Mouse (Mus musculus) mouse embryonic stem cell (cell line): ENCODE measurements around the gene Cask.

Experiments
- in situ Hi-C, 2 experiments: fragments of 300-500 bp; cut with MboI; formaldehyde crosslinking; loops; 1 replicate in 1 of 2; 3 replicates in 1 of 2; pipeline ENCODE4 v1.14.3; 2019 to 2020; ENCODE audit warnings: low sequenced_read_pairs in 2 of 2, low pct_unique_long_range_greater_than_20kb in 1 of 2, mixed read lengths in 1 of 2; ENCODE audit not compliant: unreplicated experiment in 1 of 2

Cask gene

DNA sequence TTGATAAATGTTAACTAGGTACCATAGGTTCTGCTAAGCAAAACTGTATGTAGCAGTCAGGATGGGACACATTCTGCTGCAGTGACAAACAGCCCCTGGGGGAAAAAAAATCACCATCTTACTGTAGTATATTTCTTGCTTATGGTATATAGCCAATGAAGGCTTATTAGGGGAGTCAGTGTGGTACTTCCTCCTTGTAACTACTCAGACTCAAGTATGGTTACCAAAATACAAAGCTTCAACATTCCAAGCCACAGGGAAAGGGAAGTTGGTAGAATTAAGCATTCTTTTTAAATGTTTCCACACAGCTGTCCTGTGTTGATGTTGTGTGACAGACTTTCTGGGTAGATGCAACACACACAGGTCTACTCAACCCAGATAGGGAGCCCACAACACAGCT is 358.2 kb downstream of the Cask start:
- in situ Hi-C loops, result loop anchor here in 1 of 2 experiments (25.0 kb wide), 1 partner anchor 581 kb away; no protein-coding TSS in a partner anchor

DNA sequence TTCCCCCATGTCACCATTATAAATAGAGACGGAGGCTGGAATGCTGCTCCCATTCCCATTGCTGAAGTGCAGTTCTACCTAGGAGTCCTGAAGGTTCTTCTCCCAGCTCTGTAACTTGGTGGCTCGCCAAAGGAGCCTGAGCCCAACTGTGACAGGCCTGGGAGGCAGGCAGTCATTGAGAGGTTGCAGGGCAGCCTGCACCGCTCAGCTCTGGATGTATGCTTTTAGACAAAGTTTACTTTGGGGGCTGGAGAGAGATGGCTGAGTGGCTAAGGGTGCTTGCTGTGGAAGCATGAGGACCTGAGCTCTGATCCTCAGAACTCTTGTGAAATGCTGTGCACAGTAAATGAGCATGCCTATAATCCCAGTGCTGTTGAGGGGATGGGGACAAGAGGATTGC is 360.2 kb downstream of the Cask start:
- in situ Hi-C loops, result loop anchor here in 1 of 2 experiments (25.0 kb wide), 1 partner anchor 579 kb away; no protein-coding TSS in a partner anchor

- in situ Hi-C loops, result loop anchor here in 1 of 2 experiments (25.0 kb wide), 1 partner anchor 577 kb away; no protein-coding TSS in a partner anchor
Measured at GRCm38 (mm10) chrX:13489761-13490160, 361.4 kb downstream of the Cask start.

DNA sequence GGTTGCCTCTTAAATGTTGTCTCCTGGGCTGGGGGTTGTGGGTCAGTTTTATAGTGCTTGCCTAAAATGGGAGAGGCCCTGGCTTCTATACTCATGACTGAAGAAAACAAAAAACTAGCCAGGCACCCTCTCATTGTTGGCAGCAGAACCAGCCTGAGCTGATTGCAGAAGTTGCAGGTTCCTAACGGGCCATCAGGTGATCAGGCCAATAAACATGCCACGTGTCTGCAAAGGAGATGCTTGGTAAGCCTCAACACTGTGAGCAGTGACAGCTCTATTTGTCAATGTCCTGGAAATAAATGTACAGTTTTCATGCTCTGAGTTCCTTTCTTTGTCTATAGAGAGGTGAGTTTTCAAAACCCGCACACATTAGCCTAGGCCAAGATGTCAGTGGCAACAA is 362.2 kb downstream of the Cask start:
- in situ Hi-C loops, result loop anchor here in 1 of 2 experiments (25.0 kb wide), 1 partner anchor 577 kb away; no protein-coding TSS in a partner anchor

DNA sequence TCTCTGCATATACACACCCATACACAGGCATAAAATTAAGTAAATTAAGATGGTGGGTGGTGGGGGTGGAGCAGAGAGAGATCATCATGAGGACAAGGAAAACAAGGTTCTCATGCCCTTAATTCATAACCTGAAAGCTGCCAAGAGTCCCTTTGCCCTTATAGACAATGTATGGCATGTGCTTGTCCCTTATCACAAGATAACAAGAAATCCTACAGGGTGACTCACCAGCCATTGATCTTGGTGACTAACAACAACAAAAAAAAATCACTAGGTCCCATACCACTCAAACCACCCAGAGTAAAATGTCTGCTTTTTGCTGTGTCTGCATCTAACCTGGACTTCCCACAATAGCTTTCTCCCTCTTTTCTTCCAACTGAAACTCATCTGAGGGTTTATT is 366.7 kb downstream of the Cask start:
- in situ Hi-C loops, result loop anchor here in 1 of 2 experiments (25.0 kb wide), 1 partner anchor 572 kb away; no protein-coding TSS in a partner anchor

DNA sequence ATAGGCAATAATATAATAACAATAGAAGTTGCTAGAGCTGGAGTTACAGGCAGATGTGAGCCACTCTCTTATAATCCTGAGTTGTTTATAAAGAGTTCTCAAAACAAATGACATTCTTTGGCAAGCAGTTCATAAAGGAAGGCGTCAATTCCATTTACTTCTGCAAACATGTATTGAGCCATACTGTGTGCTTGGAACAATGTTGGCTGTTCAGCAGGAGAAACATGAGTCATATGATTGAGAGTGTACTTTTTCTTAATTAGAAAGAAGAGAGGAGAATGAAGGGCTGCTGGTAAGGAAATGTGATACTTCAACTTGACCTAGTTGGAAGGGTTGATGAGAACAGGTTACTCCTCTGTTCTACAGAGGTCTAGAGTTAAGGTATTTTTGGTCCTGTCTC is 368.6 kb downstream of the Cask start:
- in situ Hi-C loops, result loop anchor here in 1 of 2 experiments (25.0 kb wide), 1 partner anchor 570 kb away; no protein-coding TSS in a partner anchor

DNA sequence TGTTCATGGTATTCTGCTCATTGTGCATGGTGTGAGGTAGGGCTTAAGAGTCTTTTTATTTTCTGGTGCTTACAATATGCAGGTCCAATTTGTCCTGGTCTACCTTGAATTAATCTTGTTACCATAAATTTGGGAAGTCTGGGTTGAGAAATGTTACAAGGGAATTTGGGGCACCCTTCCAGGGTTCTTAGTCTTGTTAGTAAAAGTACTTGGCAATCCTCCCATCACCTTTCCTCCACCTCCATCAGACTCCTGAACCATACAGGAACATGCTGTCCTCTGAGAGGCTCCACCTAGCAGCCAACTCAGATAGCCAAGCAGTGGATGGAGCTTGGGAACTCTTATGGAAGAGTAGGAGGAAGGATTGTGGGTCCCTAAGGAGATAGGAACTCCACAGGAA is 371.6 kb downstream of the Cask start:
- in situ Hi-C loops, result loop anchor here in 1 of 2 experiments (25.0 kb wide), 1 partner anchor 567 kb away; no protein-coding TSS in a partner anchor

DNA sequence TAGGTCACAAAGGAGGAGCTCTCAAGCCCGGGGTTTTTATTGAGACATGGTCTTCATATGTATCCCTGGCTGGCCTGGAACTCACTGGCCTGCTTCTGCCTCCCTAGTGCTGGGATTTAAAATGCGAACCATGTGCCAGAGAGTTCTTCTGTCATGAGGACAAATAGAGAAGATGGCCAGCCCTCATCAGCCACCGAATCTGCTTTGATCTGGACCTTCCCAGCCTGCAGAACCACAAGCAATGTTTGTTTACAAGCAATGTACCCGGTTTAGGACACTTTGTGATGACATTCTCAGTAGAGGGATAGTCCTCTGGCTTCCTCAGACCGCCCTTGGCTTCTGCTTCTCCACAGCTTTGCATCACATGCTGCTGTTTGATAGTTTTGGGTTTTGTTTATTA is 372.9 kb downstream of the Cask start:
- in situ Hi-C loops, result loop anchor here in 1 of 2 experiments (25.0 kb wide), 1 partner anchor 566 kb away; no protein-coding TSS in a partner anchor

DNA sequence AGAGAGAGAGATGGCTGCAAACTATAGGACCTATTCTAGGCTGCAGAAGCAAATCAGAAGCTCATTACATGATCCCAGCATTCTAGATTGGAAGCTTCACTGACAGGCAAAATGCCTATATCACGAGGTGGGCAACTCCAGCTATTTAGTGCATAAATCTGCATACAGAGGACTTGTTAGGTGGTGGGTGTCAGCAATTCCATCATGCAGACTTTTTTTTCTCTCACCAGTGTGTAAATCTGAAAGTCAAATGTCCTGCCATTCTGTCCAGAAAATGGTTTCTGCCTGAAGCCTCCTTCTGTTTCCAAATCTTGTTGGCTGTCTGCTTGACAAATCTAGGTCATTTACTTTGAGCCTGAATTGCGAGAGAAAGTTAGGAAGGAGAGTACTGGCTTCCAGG is 373.6 kb downstream of the Cask start:
- in situ Hi-C loops, result loop anchor here in 1 of 2 experiments (25.0 kb wide), 1 partner anchor 565 kb away; no protein-coding TSS in a partner anchor

- in situ Hi-C loops, result loop anchor here in 1 of 2 experiments (25.0 kb wide), 1 partner anchor 563 kb away; no protein-coding TSS in a partner anchor
Measured at GRCm38 (mm10) chrX:13475382-13475781, 375.8 kb downstream of the Cask start.

- in situ Hi-C loops, result loop anchor here in 1 of 2 experiments (25.0 kb wide), 1 partner anchor 235 kb away; no protein-coding TSS in a partner anchor
Measured at GRCm38 (mm10) chrX:13472751-13473225, 378.4 kb downstream of the Cask start.

DNA sequence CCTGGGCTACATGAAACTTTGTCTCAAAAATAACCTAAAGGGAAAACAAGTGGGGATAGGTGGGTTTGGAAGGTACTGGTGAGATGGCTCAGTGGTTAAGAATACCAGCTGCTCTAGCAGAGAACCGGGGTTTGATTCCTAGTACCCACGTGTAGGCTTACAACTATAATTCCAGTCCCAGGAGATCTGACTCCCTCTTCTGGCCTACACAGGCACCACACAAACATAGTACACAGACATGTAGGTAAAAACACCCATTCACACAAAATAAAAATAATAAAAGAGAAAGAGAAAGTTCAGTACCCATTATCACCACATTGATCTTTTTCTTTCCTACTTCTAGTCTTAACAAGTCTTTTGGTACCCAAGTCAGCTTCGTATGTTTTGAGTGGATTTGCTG is 379.2 kb downstream of the Cask start:
- in situ Hi-C loops, result loop anchor here in 1 of 2 experiments (25.0 kb wide), 1 partner anchor 235 kb away; no protein-coding TSS in a partner anchor

- in situ Hi-C loops, result loop anchor here in 1 of 2 experiments (10.0 to 25.0 kb wide), 2 partner anchors 185 to 232 kb away; partner anchors contain the start of gene Ddx3x
Measured at GRCm38 (mm10) chrX:13469160-13470116, 381.7 kb downstream of the Cask start.

GRCm38 (mm10) chrX:13467121-13467571 is 384.0 kb downstream of the Cask start:
- in situ Hi-C loops, result loop anchor here in 1 of 2 experiments (10.0 to 25.0 kb wide), 2 partner anchors 182 to 230 kb away; partner anchors contain the start of gene Ddx3x
